Mouse (Mus musculus): ENCODE data around the gene Bcat1. TPM values are rescaled to one million over a fixed set of nuclear protein-coding genes. Genes with fewer than 3 reads are reported as not detected.

Bcat1 gene
- polyA plus RNA-seq (2012; fragmentation: generic; extraction: Trizol): 100 TPM
- long read RNA-seq, experiment 1, transcript Bcat1-203 (11 exons, 2,556 nt): major isoform, 41 of 47 reads
- long read RNA-seq, experiment 1, partial matches to known transcripts: 1 of 47 reads
- long read RNA-seq, experiment 1, other reads (novel, unspliced or antisense): 5 of 47 reads
- long read RNA-seq, experiment 2, transcript Bcat1-203 (11 exons, 2,556 nt): major isoform, 1,454 of 1,539 reads
- long read RNA-seq, experiment 2, partial matches to known transcripts: 15 of 1,539 reads
- long read RNA-seq, experiment 2, other reads (novel, unspliced or antisense): 68 of 1,539 reads

GRCm38 (mm10) chr6:145075548-145076224, at the start of gene Bcat1:
TSS of gene Bcat1 (minus strand) at chr6:145076184.
- Histone ChIP-seq H3K4me3 (ENCODE audit: insufficient read depth, poor library complexity, severe bottlenecking) (peak within 1 kb of the TSS; percentile 63), H3K79me3 (ENCODE audit: low read depth) (peaks cover 50% of the 10 kb centered on the region), H3ac (ENCODE audit: control insufficient read depth, insufficient read length, low read depth) (peak within 1 kb of the TSS; percentile 80), H3K36me3 (ENCODE audit: control insufficient read depth, insufficient read depth) (peaks cover 7% of the 10 kb centered on the region), H3K27me3 (ENCODE audit: control insufficient read depth, insufficient read depth, insufficient read length) (no peaks in the 10 kb centered on the region), H3K79me2 (ENCODE audit: control insufficient read depth, insufficient read depth) (peaks cover 51% of the 10 kb centered on the region)
- peak; percentile 94 for TF ChIP-seq MAX (IDR thresholded peaks at IDR 0.05)
- peak; percentile 74 for TF ChIP-seq CEBPB (IDR thresholded peaks at IDR 0.05; ENCODE audit: low read depth)
- TF ChIP-seq MYOD1 (IDR thresholded peaks at IDR 0.05; ENCODE audit: control insufficient read depth, insufficient read length, low read depth): no peak
- TF ChIP-seq USF1 (IDR thresholded peaks at IDR 0.05; ENCODE audit: low read depth): peak; percentile 9
- no peak for TF ChIP-seq MYOG (IDR thresholded peaks at IDR 0.05; ENCODE audit: control insufficient read depth, extremely low read depth, insufficient read length)
- TF ChIP-seq FOSL1 (IDR thresholded peaks at IDR 0.05; ENCODE audit: insufficient read depth, low read length, poor library complexity, severe bottlenecking): no peak
- TF ChIP-seq CTCF (IDR thresholded peaks at IDR 0.05; ENCODE audit: control insufficient read depth, insufficient read depth, insufficient read length): no peak

GRCm38 (mm10) chr6:145125591-145126113, 49.7 kb upstream of the Bcat1 start:
- Histone ChIP-seq H3K36me3 (ENCODE audit: control insufficient read depth, insufficient read depth) (no peaks in the 10 kb centered on the region), H3K79me3 (ENCODE audit: low read depth) (no peaks in the 10 kb centered on the region)

GRCm38 (mm10) chr6:145124621-145125020, 48.6 kb upstream of the Bcat1 start:
- no peaks in the 10 kb centered on the region for H3K27me3 ChIP-seq (ENCODE audit: control insufficient read depth, insufficient read depth, insufficient read length)
- H3K4me3 ChIP-seq (ENCODE audit: insufficient read depth, poor library complexity, severe bottlenecking): no peak overlapping the region
- no peaks in the 10 kb centered on the region for H3K79me3 ChIP-seq (ENCODE audit: low read depth)
- no peaks in the 10 kb centered on the region for H3K36me3 ChIP-seq (ENCODE audit: control insufficient read depth, insufficient read depth)
- H3K79me2 ChIP-seq (ENCODE audit: control insufficient read depth, insufficient read depth): no peaks in the 10 kb centered on the region
- no peak overlapping the region for H3ac ChIP-seq (ENCODE audit: control insufficient read depth, insufficient read length, low read depth)
- TF ChIP-seq CTCF (IDR thresholded peaks at IDR 0.05; ENCODE audit: control insufficient read depth, insufficient read depth, insufficient read length) (no peak), MAX (IDR thresholded peaks at IDR 0.05) (no peak), USF1 (IDR thresholded peaks at IDR 0.05; ENCODE audit: low read depth) (no peak), CEBPB (IDR thresholded peaks at IDR 0.05; ENCODE audit: low read depth) (no peak), MYOG (IDR thresholded peaks at IDR 0.05; ENCODE audit: control insufficient read depth, extremely low read depth, insufficient read length) (no peak), FOSL1 (IDR thresholded peaks at IDR 0.05; ENCODE audit: insufficient read depth, low read length, poor library complexity, severe bottlenecking) (no peak), MYOD1 (IDR thresholded peaks at IDR 0.05; ENCODE audit: control insufficient read depth, insufficient read length, low read depth) (no peak)

More at GRCm38 (mm10) chr6:145125591-145126113, 49.7 kb upstream of the Bcat1 start:
- Histone ChIP-seq H3K79me2 (ENCODE audit: control insufficient read depth, insufficient read depth) (no peaks in the 10 kb centered on the region), H3K4me3 (ENCODE audit: insufficient read depth, poor library complexity, severe bottlenecking) (no peak overlapping the region), H3K27me3 (ENCODE audit: control insufficient read depth, insufficient read depth, insufficient read length) (no peaks in the 10 kb centered on the region), H3ac (ENCODE audit: control insufficient read depth, insufficient read length, low read depth) (no peak overlapping the region)
- TF ChIP-seq MAX (IDR thresholded peaks at IDR 0.05) (no peak), FOSL1 (IDR thresholded peaks at IDR 0.05; ENCODE audit: insufficient read depth, low read length, poor library complexity, severe bottlenecking) (no peak), MYOD1 (IDR thresholded peaks at IDR 0.05; ENCODE audit: control insufficient read depth, insufficient read length, low read depth) (no peak), CEBPB (IDR thresholded peaks at IDR 0.05; ENCODE audit: low read depth) (no peak), CTCF (IDR thresholded peaks at IDR 0.05; ENCODE audit: control insufficient read depth, insufficient read depth, insufficient read length) (no peak), USF1 (IDR thresholded peaks at IDR 0.05; ENCODE audit: low read depth) (no peak), MYOG (IDR thresholded peaks at IDR 0.05; ENCODE audit: control insufficient read depth, extremely low read depth, insufficient read length) (no peak)

GRCm38 (mm10) chr6:145123136-145124060, 47.4 kb upstream of the Bcat1 start:
- no peak overlapping the region for H3K4me3 ChIP-seq (ENCODE audit: insufficient read depth, poor library complexity, severe bottlenecking)
- no peaks in the 10 kb centered on the region for H3K27me3 ChIP-seq (ENCODE audit: control insufficient read depth, insufficient read depth, insufficient read length)
- no peaks in the 10 kb centered on the region for H3K79me3 ChIP-seq (ENCODE audit: low read depth)
- no peaks in the 10 kb centered on the region for H3K79me2 ChIP-seq (ENCODE audit: control insufficient read depth, insufficient read depth)
- no peaks in the 10 kb centered on the region for H3K36me3 ChIP-seq (ENCODE audit: control insufficient read depth, insufficient read depth)
- TF ChIP-seq MYOD1 (IDR thresholded peaks at IDR 0.05; ENCODE audit: control insufficient read depth, insufficient read length, low read depth): peak; percentile 40
- TF ChIP-seq MAX (IDR thresholded peaks at IDR 0.05): no peak
- H3ac ChIP-seq (ENCODE audit: control insufficient read depth, insufficient read length, low read depth): no peak overlapping the region

- Histone ChIP-seq H3K36me3 (ENCODE audit: control insufficient read depth, insufficient read depth) (no peaks in the 10 kb centered on the region), H3K4me3 (ENCODE audit: insufficient read depth, poor library complexity, severe bottlenecking) (no peak overlapping the region), H3K79me2 (ENCODE audit: control insufficient read depth, insufficient read depth) (no peaks in the 10 kb centered on the region), H3ac (ENCODE audit: control insufficient read depth, insufficient read length, low read depth) (no peak overlapping the region), H3K27me3 (ENCODE audit: control insufficient read depth, insufficient read depth, insufficient read length) (no peaks in the 10 kb centered on the region), H3K79me3 (ENCODE audit: low read depth) (no peaks in the 10 kb centered on the region)
- TF ChIP-seq FOSL1 (IDR thresholded peaks at IDR 0.05; ENCODE audit: insufficient read depth, low read length, poor library complexity, severe bottlenecking): no peak
- no peak for TF ChIP-seq MYOG (IDR thresholded peaks at IDR 0.05; ENCODE audit: control insufficient read depth, extremely low read depth, insufficient read length)
- no peak for TF ChIP-seq CEBPB (IDR thresholded peaks at IDR 0.05; ENCODE audit: low read depth)
- no peak for TF ChIP-seq MAX (IDR thresholded peaks at IDR 0.05)
- TF ChIP-seq USF1 (IDR thresholded peaks at IDR 0.05; ENCODE audit: low read depth): no peak
- no peak for TF ChIP-seq CTCF (IDR thresholded peaks at IDR 0.05; ENCODE audit: control insufficient read depth, insufficient read depth, insufficient read length)
- TF ChIP-seq MYOD1 (IDR thresholded peaks at IDR 0.05; ENCODE audit: control insufficient read depth, insufficient read length, low read depth): no peak
These were observed 46.6 kb upstream of the Bcat1 start for GRCm38 (mm10) chr6:145122423-145123059.
